Mouse (Mus musculus) monocyte, adult 5-6 weeks (primary cell): ENCODE data around the gene Cdc40. TPM values are rescaled to one million over a fixed set of nuclear protein-coding genes. Genes with fewer than 3 reads are reported as not detected.
"Not testable (repeated sequence)": the region's sequence is repeated elsewhere in the genome, so short reads cannot be mapped to it uniquely, and the experiment has no call there.

Experiments
- ATAC-seq: fragments of 153-309, 156-312 bp; replicated peaks from 2 replicates; pipeline ENCODE4 v1.8.0; 2017; ENCODE audit warnings: mild to moderate bottlenecking; ENCODE audit not compliant: low TSS enrichment, insufficient number of reproducible peaks, severe bottlenecking, poor library complexity, low FRiP score
- total RNA-seq: library from RNA; stranded (forward); fragments of 200-1000, 200-491, 200-594 nt; gene quantifications from 3 replicates; pipeline ENCODE4 v1.2.3, GENCODE M21; 2017

Cdc40 gene
- total RNA-seq, 1 experiment from 2014 or later = 69.4 TPM

DNA sequence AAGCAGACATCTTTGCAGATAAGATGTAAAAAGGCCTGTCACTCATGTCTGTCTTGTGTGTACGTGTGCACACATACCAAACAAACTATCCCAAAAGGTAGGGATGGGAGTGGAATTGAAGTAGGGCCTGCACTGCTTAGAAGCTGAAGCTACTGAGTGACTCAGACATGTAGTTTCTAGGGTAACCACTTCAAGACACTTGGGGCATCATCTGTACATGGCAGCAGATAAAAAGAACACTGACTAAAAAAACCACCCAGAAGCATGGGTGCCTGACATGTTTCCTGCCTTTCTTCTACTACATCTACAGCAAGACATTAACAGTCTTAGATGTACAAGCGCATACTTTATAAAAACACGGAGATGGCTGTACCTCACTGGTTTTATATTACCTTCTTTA lies 4.9 kb downstream of the Cdc40 start:
- ATAC-seq = no peak

DNA sequence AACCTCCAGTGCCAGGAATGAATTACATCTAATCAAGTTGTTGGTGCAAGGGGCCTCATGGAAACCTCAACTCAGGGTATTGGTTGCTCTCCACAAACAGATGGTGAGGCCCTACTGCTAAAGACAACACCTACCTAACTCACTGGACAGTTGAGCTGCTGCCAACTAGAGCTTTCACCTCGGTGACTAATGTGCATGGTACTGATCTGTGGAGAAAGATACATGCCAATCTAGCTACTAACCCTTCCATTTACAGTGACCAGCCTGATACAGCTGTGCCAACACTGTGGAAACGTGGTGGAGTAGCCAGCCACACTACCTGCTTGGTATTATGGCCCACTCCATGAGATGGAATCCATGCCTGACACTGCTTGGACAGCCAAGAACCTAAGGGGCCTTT lies 11.1 kb downstream of the Cdc40 start:
- no peak for ATAC-seq

DNA sequence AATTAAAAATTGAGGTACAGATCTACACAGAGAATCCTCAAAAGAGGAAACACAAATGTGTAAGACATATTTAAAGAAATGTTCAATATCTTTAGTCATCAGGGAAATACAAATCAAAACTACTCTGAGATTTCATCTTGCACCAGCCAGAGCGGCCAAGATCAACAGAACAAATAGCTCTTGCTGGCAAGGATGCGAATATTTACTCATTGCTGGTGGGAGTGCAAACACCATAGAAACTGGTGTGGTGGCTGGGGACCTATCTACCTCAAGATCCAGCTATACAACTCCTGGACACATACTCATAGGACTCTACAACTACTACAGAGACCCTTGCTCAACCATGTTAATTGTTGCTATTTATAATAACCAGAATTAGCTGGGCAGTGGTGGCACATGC lies 11.8 kb downstream of the Cdc40 start:
- ATAC-seq = no peak

DNA sequence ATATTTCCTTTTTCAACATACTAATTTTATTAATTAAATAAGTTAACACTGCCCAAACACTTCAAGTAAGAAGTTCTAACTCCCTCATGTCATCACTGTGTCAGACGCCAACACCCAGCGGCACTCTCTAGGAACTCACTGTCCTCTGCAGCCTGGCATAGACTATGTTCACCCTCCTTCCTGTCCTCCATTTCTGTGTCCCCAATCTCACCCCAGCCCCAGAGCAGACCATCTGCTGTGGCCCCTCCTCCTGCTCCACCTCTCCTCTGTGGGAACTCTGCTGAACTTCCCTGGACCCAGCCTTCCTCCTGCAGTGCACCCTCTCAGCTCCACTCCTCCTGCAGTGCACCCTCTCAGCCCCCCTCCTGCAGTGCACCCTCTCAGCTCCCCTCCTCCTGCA lies 15.0 kb downstream of the Cdc40 start:
- ATAC-seq = no peak

DNA sequence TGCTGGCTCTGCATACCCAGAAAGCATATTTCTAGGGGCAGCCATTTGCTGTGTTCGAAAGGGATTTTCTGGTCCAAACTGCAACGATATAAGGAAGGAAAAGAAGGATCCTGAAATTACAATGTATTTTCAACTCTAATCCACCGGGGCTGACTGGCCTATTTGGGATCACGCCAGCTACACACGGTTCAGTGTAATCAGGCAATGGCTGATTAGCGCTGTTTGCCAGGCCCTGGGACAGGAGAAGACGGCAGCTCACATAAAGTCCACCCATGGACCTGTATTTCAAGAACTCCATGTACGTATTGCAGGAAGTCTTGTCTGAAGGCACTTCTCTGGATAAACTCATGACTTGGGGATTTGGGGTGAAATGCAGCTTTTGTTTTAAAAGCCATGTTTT lies 25.5 kb downstream of the Cdc40 start:
- no peak for ATAC-seq

DNA sequence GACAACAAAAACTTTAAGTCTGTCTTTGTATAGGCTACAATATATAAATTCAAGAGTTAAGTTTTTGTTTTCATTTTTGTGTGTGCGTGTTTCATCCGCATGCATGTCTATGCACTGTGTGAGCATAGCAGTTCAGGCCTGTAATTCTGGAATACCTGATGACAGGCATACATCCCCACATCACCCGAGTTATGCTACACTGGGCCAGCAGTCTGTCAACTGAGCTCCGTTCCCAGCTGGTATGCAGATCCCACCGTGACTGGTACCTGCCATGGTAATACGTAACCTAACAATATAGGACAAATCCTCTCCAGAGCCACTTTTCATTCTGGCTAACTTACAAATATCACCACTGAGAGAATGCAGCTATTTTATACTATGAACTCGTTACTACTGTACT lies 26.4 kb downstream of the Cdc40 start:
- no peak for ATAC-seq

DNA sequence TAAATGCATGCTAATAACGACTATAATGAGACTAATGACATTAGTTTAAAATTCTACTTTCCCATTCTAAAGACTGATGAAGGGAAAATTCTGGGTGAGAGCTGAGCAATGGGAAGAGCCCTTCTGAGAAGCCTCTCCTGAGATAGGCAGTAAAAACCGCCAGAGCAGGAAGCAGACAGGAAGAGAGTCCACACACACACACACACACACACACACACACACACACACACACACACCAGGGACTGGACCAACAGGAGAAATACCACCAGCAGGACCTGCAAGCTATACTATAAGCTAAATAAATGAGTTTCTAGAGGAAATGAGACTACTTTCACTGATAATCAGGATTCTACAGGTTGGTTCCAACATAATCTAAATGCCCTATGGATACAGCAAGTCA lies 27.5 kb downstream of the Cdc40 start:
- ATAC-seq = no peak

DNA sequence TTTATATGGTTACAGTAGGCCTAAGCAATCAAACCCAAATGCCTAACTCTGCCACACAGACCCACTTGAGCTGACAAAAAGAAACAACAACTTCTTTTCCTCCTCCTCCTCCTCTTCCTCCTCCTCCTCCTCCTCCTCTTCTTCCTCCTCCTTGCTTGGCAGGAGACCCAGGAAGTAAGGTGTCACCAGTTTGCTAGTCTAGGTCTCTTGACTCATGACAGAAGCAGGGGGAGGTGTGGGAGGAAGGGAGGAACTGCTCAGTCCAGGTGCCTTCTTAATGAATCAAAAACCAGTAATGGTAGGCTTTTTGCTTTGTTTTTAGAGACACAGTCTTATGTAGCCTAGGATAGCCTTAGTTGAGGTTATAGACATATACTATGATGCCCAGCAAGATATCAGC lies 32.0 kb downstream of the Cdc40 start:
- ATAC-seq = no peak

DNA sequence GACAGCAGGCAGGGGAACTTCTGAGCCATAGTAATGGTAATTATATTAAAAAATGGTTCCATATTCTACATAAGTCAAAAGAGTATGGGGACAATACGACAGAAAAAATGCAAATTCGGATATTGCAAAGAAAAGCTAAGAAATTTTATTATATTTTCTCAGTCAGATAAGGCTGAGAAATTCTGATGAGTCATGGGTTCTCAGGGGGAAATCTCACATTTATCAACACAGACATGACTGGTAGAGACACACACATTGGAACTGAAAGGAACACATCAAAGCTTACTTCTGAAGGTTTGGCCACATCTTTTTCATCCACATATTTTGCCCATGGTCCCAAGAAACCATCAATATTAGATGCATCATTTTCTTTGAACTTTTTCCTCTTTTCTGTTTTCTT lies 32.5 kb downstream of the Cdc40 start:
- ATAC-seq = no peak

DNA sequence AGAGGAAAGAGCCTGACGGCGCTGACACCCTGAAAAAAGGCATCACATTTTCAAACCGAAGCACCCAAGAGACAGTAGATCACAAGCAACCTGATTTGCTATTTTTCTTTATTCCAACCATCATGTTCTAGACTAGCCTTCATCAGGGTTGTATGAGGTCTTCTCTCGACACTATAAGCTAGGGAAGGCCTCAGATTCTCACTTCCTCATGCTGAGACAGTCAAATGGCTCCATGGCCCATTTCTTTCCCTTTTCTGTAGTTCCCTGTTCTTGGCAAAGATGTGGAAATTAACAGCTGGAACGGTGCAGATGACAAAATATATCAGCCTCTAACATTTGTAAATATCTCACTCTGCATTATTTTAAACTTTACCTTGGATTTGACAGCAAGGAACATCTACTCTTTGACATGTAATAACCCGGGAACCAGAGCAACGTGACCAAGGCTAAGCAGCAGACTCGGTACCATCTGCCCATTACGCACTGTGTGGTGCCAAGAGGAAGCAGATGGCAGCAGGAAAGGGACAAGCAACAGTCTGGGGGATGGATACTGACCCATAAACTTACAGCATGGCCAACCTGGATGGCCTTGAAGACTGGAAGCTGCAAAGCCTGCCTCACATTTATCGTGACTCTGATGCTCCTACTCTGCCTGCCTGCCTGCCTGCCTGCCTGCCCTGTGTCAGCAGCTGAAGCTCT lies 35.8 kb downstream of the Cdc40 start:
- no peak for ATAC-seq

DNA sequence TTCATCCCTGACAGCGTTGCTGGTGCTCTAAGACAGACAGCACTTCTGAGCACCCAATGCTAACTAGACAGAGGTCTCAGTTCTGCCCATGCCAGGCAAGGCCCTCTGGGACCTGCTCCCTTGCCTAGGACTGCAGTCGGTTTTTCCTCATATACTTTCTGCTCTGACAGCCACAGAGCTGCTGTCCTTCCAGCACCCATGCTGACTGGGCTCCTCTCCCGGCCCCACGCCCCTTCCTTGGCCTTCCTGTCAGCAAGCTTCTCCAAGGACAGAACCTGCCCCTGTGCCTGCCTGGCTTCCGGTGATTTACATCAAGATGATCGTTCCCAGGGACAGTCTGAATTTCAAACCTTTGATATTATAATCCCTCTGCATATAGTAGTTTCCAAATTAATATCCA lies 37.5 kb downstream of the Cdc40 start:
- no peak for ATAC-seq

DNA sequence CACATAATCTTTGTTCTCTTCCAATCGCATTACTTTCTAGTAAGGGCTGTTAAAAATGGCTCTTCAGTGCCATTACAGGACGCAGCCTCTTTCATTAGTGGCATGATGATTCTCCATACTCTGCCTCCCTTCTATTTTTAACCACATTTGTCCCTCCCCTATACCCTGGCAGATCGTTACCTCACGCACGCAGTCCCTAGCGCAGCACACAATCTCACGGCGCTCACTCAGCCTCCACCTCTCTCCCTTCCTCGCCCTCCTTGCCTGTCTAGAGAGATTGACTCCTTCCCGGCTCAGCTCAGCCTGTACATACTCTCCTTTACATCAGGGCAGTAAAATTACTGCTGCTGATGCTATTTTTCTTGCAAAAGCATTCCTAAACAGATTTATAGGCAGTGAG lies 38.6 kb downstream of the Cdc40 start:
- ATAC-seq = no peak

DNA sequence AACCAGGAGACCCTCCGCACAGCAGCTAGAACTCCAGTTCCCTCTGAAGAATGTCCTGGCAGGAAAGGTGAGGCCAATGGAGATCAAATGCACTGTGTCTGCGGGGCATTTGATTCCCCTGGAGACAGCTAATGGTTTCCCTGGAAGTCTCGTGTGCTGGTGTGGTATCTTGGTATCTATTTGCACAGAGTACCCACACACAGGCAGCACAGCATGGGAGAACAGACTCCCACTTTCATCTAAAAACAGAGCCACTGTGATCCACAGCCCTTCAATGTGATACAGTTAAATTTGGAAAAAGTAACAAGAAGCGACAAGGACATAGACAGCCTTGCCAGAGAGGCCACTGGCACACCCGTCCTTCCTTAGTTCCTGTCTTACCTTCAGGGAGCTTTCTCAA lies 39.3 kb downstream of the Cdc40 start:
- no peak for ATAC-seq

DNA sequence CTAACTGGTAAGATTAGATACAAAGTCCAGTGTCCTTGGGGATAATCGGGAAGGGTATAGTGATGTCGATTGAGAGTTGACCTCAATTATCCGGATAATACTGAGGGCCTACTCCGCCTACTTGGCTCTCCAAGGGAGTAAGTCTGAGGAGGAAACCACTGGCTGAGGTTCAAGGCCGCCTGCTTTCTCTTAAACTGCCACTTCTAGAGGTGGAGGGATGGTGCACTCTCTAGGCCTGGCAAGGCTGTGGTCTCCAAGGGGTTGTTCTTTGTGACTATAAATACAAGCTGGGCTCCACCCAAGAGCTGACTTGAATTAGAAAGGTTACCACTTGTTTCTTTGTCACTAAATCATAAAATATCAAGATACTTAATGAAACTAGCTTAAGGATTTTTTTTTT lies 43.0 kb downstream of the Cdc40 start:
- no peak for ATAC-seq

DNA sequence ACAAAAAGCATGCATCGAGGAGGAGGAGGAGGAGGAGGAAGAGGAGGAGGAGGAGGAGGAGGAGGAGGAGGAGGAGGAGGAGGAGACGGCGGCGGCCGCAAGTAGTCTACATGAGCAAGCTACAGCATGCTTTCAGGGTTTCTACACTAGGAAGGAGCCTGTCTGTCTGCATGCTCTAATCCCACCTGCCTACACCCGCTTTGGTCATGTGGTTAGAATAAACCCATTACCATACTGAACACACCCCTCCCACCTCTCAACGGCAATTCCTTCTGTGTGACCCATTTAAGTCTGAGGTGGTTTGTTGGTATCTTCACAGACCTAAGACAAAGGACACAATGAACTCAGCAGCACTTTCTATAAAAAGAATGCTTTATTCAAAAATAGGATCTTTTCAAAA lies 51.8 kb downstream of the Cdc40 start:
- ATAC-seq = no peak

DNA sequence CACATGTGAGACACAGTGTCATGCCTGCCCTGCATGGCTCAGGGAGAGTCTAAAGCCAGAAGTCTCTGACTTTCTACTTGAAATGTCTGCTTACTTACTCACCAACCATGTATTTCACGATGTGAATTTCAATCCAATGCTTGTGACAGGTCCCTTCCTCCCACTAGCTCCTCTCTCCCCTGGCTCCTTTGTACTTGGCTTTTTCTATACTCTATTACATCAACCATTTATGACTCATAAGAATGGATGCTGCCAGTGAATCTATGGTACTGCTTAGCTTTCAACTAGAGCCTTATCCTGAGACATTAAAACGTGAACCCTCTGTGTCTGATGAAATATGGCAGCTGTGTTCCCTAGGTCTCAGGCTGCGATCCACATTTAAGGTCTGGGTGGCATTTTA lies 52.8 kb downstream of the Cdc40 start:
- no peak for ATAC-seq

DNA sequence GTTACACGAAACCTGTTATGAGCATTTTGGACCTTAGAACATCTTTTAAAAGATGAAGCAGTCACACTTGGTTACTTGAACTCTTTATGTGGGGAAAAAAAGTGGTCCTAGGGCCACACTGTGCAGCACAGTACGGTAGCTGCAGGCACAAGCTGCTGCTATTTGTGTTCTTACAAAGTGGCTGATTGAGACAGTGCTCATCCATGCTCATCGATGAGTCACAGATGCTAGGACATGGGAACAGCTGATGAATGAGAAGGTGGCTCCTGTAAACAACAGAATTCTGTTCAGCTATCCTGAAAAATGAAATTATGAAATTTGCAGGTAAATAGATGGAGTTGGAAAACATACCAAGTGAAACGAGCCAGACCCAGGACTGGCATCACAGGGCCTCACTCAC lies 55.4 kb downstream of the Cdc40 start:
- no peak for ATAC-seq

DNA sequence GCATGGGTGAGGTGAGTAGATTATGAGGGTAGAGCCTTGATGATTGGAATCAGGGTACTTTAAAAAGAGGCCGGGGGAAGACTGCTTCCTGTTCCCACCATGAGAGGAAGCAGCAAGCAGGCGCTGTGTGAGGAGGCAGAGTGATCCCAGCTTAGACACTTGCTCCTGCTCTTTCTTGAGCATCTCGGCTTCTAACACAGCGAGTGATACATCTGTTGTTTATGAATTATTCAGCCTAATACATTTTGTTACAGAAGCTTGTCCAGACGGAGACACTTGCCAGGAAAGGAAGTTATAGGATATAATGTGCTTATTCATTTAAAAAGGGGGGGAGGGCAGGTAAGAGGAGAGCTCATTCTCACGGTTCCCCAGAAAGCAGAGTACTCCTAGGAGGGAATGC lies 57.2 kb downstream of the Cdc40 start:
- ATAC-seq = no peak

DNA sequence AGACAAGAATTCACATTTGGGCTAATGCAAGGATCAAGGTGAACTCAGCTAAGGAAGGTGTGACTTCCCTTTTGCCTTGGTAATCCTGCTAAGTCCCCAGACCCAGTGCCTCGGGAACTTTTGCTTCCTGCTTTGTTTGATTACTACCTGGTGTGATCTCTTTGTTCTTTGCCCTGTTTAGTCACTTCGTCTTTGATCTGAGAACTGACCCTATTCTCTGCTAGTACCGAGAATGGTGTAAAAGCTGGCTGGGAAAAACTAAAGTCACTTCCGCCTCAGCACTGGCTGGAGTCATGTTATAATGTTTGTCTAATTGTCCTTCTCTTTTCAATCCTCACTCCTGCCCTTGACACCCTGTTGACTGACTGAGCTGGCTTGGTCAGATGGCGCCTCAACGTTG lies 66.6 kb downstream of the Cdc40 start:
- ATAC-seq = no peak

DNA sequence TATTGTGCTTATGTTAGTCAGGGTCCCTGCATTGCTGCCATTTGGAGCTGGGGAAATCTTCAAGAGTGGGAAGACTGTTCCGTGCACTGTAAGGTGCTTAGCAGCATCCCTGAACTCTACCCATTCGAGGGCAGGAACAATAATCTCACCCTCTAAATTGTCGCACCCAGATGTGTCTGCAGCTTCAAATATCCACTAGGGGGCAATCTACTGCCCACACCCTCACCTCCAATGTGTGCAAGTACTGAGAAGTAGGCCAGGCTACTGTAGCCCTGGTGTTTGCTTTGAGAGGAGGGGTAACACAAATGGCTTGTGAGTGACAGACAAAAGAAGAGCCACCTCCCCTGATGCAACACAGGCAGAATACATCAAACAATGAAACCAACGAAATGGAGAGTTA lies 69.5 kb downstream of the Cdc40 start:
- 0 out of 2 replicates have a peak, but pooled peaks have one; percentile 43 for ATAC-seq

DNA sequence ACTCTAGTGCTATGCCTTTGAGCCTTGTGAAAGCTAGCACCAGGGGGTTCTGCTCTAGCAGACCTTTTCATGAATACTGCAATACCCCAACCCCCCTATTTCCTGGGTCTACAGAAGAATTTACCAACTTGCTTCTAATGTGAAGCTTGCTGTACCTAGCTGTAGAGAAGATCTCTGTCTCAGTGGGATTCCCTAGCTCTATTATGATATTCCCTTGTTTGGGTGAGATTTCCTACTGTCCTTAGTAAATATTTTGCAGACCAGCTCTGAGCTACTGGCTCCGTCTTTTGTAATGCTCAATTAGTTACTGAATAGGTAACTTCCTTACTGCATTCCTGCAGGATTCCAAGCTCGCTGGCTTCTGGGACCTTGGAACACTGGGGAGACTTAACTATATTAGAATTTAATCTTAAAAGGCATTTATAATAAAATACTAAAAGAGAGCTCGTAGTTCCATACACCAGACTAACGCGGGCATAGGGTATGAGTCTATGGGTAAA lies 73.7 kb downstream of the Cdc40 start:
- ATAC-seq = not testable (repeated sequence)
